Mouse (Mus musculus): ENCODE results near the gene Hist1h2af. TPM values are rescaled to one million over a fixed set of nuclear protein-coding genes. Genes with fewer than 3 reads are reported as not detected.

Gene Hist1h2af
- not detected for polyA plus RNA-seq (2014; fragmentation: Illumina TruSeq; extraction: RNeasy Lipid Tissue Mini Kit (QIAGEN cat#74804); ENCODE audit: low read depth, low replicate concordance)

GRCm38 (mm10) chr13:23533560-23534367, at the start of gene Hist1h2af:
Hist1h2af (plus strand) TSS chr13:23533906.

GRCm38 (mm10) chr13:23488400-23489322, 45.0 kb upstream of the Hist1h2af start, which contains the start of gene Btn2a2:
Btn2a2 (minus strand) TSS chr13:23488857.

GRCm38 (mm10) chr13:23530901-23531875, 2.5 kb upstream of the Hist1h2af start, which contains the start of gene Hist1h4h:
Hist1h4h (plus strand) TSS chr13:23531050.

GRCm38 (mm10) chr13:23535137-23536075, 1.7 kb downstream of the Hist1h2af start, which contains the start of gene Hist1h3g:
Hist1h3g (plus strand) TSS chr13:23535422.

GRCm38 (mm10) chr13:23542999-23543607, 9.4 kb downstream of the Hist1h2af start, which contains the start of gene Hist1h2bh:
Hist1h2bh (minus strand) TSS chr13:23543392.

GRCm38 (mm10) chr13:23543965-23544786, 10.5 kb downstream of the Hist1h2af start, which contains the start of gene Hist1h3f:
Hist1h3f (plus strand) TSS chr13:23544052.

GRCm38 (mm10) chr13:23551146-23551834, 17.6 kb downstream of the Hist1h2af start, which contains the start of gene Hist1h4f:
Hist1h4f (minus strand) TSS chr13:23551648.

GRCm38 (mm10) chr13:23552962-23553361, 19.3 kb downstream of the Hist1h2af start, which contains the start of gene Hist1h1d:
Hist1h1d (plus strand) TSS chr13:23553262.

GRCm38 (mm10) chr13:23561883-23562659, 28.4 kb downstream of the Hist1h2af start, which contains the start of gene Hist1h3e:
Hist1h3e (minus strand) TSS chr13:23562369.

GRCm38 (mm10) chr13:23571022-23571503, 37.4 kb downstream of the Hist1h2af start, which contains the start of the genes Hist1h2ae and Hist1h2bg:
Hist1h2ae (minus strand) TSS chr13:23571220.
Hist1h2bg (plus strand) TSS chr13:23571396.

GRCm38 (mm10) chr13:23573898-23574524, 40.3 kb downstream of the Hist1h2af start, which contains the start of the genes Hist1h2bf and Hist1h2ad:
Hist1h2bf (minus strand) TSS chr13:23574196.
Hist1h2ad (plus strand) TSS chr13:23574381.

GRCm38 (mm10) chr13:23575271-23575851, 41.7 kb downstream of the Hist1h2af start, which contains the start of gene Hist1h3d:
Hist1h3d (plus strand) TSS chr13:23575763.

GRCm38 (mm10) chr13:23581408-23582218, 47.9 kb downstream of the Hist1h2af start, which contains the start of gene Hist1h4d:
Hist1h4d (plus strand) TSS chr13:23581598.

All from adrenal gland, adult 10 weeks (tissue).